Mouse (Mus musculus) lung, adult 2 months (tissue): ENCODE results near the gene Cmtm7.

Experiments
- CTCF ChIP-seq: fragments of 200-500 bp; IDR thresholded peaks from 2 replicates; pipeline ENCODE4 v1.5.1; 2011; ENCODE audit warnings: mild to moderate bottlenecking, low read length, control low read depth; ENCODE audit not compliant: insufficient read depth
- POLR2A ChIP-seq: fragments of 200-500 bp; IDR thresholded peaks from 2 replicates; pipeline ENCODE4 v1.6.1; 2011; ENCODE audit warnings: low read depth, mild to moderate bottlenecking, control low read depth, low read length, borderline replicate concordance; ENCODE audit errors: extremely low read depth

DNA sequence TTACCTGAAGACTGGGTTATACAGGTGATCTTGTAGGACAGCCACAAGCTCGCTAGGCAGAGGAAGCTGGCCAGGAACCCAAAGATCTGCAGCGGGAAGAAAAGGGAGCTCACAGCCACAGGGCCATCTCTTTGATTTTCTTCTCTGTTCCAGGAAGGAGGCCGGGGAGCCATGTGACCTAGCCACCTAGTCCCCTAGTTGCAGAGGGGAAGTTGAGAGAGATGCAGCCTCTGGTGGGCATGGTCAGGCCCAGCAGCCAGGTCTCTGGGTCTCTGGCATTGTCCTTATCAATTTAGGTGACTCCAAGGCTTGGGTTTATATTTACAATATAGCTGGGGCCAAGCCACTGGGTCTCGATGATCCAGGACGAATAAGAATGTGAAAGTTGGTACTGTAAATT is 22.9 kb downstream of the Cmtm7 start:
- TF ChIP-seq POLR2A (no peak), CTCF (no peak)
